Mouse (Mus musculus) cerebellum, adult 2 months (tissue): ENCODE data around the gene Tgfb3. TPM values are rescaled to one million over a fixed set of nuclear protein-coding genes. Genes with fewer than 3 reads are reported as not detected.

Source experiments
- DNase-seq, 2 experiments: peaks; one replicate each; pipeline ENCODE4 v3.0.0; 2021
- H3K27ac ChIP-seq: fragments of 200-500 bp; 2 replicates; pipeline ENCODE4 v1.5.1; 2012; ENCODE audit warnings: low read length, control low read depth, inconsistent platforms; ENCODE audit not compliant: insufficient read depth
- H3K27me3 ChIP-seq: fragments of 200-500 bp; 2 replicates; pipeline ENCODE4 v1.6.1; 2012; ENCODE audit warnings: inconsistent platforms, mild to moderate bottlenecking, low read length, moderate library complexity; ENCODE audit not compliant: control insufficient read depth, insufficient read depth
- H3K4me1 ChIP-seq: fragments of 200-500 bp; 2 replicates; pipeline ENCODE4 v1.6.1; 2011; ENCODE audit warnings: low read length; ENCODE audit not compliant: control insufficient read depth, insufficient read depth
- H3K4me3 ChIP-seq: fragments of 200-500 bp; replicated peaks from 2 replicates; pipeline ENCODE3; 2011; ENCODE audit warnings: mild to moderate bottlenecking, low read depth, low read length, control low read depth; ENCODE audit not compliant: insufficient read depth
- CTCF ChIP-seq: fragments of 200-500 bp; IDR thresholded peaks from 2 replicates; pipeline ENCODE4 v1.5.1; 2011; ENCODE audit warnings: low read depth, mild to moderate bottlenecking, control low read depth, low read length, moderate library complexity, borderline replicate concordance; ENCODE audit not compliant: insufficient read depth
- POLR2A ChIP-seq: fragments of 200-500 bp; IDR thresholded peaks from 2 replicates; pipeline ENCODE4 v1.6.1; 2011; ENCODE audit warnings: low read length, control low read depth, borderline replicate concordance; ENCODE audit not compliant: insufficient read depth
- WGBS: fragments of 180-500 bp; shearing (Covaris S2); methylation state at CpG from one replicate; pipeline ENCODE4 v1.1.7; 2018; 5-methylcytosine and 5-hydroxymethylcytosine counted together
- polyA plus RNA-seq: library from polyadenylated mRNA; depleted of rRNA; stranded (reverse); fragments of >200 nt; gene quantifications from 2 replicates; pipeline ENCODE4 v1.2.3, GENCODE M21; 2012

Tgfb3 gene
- polyA plus RNA-seq, 1 experiment = 15.7 TPM

DNA sequence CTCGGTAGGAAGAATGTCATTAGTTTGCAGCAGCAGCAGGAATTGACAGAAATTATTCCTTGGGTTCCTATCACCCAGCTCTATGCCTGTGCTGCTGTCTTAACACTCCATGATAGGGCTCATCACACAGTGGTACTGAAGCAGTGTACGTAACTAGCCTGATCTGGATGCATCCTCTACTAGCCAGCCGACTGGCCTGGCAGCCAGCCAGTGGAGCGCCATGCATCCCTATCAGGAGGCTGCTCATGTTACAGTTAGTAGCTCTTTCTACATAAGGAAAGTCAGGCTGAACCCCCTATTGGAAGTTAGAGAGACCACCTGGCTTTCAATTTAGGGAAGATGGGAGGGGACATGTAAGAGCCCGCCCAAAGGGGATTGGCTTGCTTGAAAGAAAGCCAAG lies 51.8 kb downstream of the Tgfb3 start:
- Histone ChIP-seq H3K27ac (no peak overlapping the region), H3K4me1 (peaks cover 18% of the 10 kb centered on the region), H3K27me3 (no peaks in the 10 kb centered on the region), H3K4me3 (no peak overlapping the region)
- no peak for TF ChIP-seq CTCF
- TF ChIP-seq POLR2A = no peak
- 60% methylated on average over 5 of the region's 5 CpGs for WGBS
- DNase-seq = peak; percentile 39 to 56

DNA sequence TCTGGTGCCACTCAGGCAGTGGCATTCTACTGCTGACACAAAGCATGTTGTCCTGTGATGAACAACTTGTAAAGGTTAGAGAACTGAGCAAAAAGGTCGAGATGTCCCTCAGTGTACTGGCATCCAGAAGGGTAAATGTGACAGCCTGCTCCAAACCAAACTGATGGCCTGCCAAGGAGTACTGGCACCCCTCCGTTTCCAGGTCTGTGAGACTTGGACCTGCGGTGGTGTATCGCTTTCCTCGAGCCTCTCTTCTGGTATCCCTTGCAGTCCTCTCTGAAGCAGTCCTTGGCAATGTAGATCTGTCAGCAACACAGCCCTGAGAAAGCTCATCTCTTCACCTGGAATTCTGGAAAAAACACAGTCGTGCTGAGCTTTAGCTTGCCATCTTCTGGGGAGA lies 53.4 kb downstream of the Tgfb3 start:
- DNase-seq = peak; percentile 82 to 88
- peaks cover 18% of the 10 kb centered on the region for H3K4me1 ChIP-seq
- WGBS = 9% methylated on average over 6 of the region's 6 CpGs

GRCm38 (mm10) chr12:86024426-86024825 lies 54.4 kb downstream of the Tgfb3 start:
- Histone ChIP-seq H3K27me3 (no peaks in the 10 kb centered on the region), H3K4me1 (peaks cover 18% of the 10 kb centered on the region), H3K27ac (no peak overlapping the region), H3K4me3 (no peak overlapping the region)
- 76% methylated on average over 4 of the region's 4 CpGs for WGBS
- TF ChIP-seq CTCF (peak; percentile 54; the same call in 1 of the 2 replicates), POLR2A (no peak)
- DNase-seq = peak in 1 of 2 experiments; percentile 42

More for the DNA sequence above, 53.4 kb downstream of the Tgfb3 start:
- no peaks in the 10 kb centered on the region for H3K27me3 ChIP-seq
- TF ChIP-seq CTCF (no peak), POLR2A (no peak)
- peak overlapping the region; percentile 63; the same call in 1 of the 2 replicates for H3K27ac ChIP-seq
- H3K4me3 ChIP-seq = no peak overlapping the region

- WGBS = 95% methylated on average over 4 of the region's 4 CpGs
- H3K4me3 ChIP-seq = no peak overlapping the region
- H3K27me3 ChIP-seq = no peaks in the 10 kb centered on the region
- no peak for TF ChIP-seq POLR2A
- no peak for TF ChIP-seq CTCF
- H3K4me1 ChIP-seq = peaks cover 18% of the 10 kb centered on the region
- no peak for DNase-seq
- no peak overlapping the region for H3K27ac ChIP-seq
Measured at GRCm38 (mm10) chr12:86023081-86023871, 55.6 kb downstream of the Tgfb3 start.

DNA sequence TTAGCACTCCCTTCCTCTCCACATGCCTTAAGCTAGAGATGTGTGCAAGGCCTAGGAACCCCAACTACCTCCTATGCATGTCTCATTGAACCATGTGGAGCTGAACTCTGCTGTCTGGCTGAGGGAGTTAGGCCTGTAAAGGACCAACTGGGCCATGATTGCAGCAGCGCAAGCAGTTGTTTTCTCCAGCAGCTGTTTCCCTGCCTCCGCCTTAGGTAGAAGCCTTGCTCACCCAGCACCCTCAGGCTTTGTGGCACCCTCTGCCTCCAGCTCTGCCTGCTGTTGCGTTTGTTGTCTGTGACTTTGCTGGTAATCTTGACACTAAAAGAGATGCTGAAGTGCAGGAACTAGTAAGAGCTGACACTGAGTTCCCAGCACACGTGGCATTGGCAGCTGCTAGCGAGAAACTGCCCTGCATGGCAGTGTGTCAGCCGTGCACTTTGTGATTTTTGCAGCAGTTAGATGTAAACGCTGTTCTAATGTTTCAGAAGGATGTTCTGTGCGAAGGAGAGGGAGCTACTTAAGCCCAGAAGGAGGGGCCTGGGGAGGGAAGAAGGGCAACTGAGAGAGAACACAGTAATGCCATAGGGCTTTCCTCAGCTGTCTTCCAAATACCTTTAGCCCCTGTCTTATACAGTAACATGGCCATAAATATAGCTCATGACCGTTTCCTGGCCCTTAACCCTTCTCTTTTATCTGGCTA lies 56.4 kb downstream of the Tgfb3 start:
- Histone ChIP-seq H3K4me1 (peaks cover 18% of the 10 kb centered on the region), H3K27me3 (no peaks in the 10 kb centered on the region), H3K27ac (no peak overlapping the region), H3K4me3 (no peak overlapping the region)
- WGBS = 85% methylated on average over 9 of the region's 9 CpGs
- no peak for TF ChIP-seq CTCF
- TF ChIP-seq POLR2A = no peak
- DNase-seq = no peak

DNA sequence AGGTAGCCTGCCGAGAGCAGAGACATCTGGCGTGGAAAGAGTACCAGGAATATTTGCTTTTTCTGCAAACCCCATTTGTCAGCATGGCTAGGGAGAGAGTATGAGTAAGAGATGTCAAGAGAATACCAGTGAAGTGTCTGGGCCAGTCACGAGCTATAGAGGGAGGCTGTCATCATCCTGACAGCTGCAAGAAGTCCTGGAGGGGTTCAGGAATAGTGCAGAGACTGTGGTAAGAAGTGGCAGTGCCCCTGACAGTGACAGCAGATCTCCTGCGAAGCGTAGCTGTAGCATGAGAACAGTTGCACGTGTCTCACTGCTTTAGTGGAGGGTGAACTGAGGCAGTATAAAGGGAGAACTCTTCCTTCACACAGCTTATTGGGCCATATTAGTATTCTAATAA lies 57.3 kb downstream of the Tgfb3 start:
- TF ChIP-seq CTCF (no peak), POLR2A (no peak)
- 87% methylated on average over 6 of the region's 6 CpGs for WGBS
- no peak for DNase-seq
- H3K4me1 ChIP-seq = peaks cover 12% of the 10 kb centered on the region
- H3K27me3 ChIP-seq = no peaks in the 10 kb centered on the region
- H3K4me3 ChIP-seq = no peak overlapping the region
- no peak overlapping the region for H3K27ac ChIP-seq

GRCm38 (mm10) chr12:86017360-86017759 lies 61.5 kb downstream of the Tgfb3 start:
- no peak overlapping the region for H3K27ac ChIP-seq
- H3K27me3 ChIP-seq = no peaks in the 10 kb centered on the region
- no peak for DNase-seq
- TF ChIP-seq POLR2A = no peak
- no peak for TF ChIP-seq CTCF
- 81% methylated on average over 5 of the region's 5 CpGs for WGBS
- no peak overlapping the region for H3K4me3 ChIP-seq
- no peaks in the 10 kb centered on the region; the same call in 1 of the 2 replicates for H3K4me1 ChIP-seq

DNA sequence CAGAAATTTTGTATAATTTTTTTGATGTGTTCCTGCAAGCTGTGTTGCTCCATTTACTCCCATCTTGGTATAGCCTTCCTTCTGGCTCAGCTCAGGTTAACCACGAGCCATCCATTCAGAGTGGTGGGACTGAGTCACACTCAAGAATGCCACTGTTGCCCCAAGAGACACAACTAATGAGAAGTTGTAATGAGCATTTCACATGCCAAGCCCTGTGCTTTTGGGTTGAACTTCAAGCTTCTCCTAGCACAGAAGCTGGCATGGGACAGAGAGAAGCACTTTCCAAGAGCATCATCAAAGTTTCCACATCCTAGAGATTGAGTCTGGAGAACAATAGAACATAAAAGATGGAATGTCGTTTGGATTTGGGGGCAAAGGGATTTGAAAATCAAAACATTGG lies 63.7 kb downstream of the Tgfb3 start:
- H3K4me1 ChIP-seq = no peaks in the 10 kb centered on the region; the same call in 1 of the 2 replicates
- TF ChIP-seq CTCF = no peak
- TF ChIP-seq POLR2A = no peak
- no peak overlapping the region for H3K27ac ChIP-seq
- H3K4me3 ChIP-seq = no peak overlapping the region
- no peaks in the 10 kb centered on the region for H3K27me3 ChIP-seq
- 71% methylated on average over 2 of the region's 2 CpGs for WGBS
- DNase-seq = no peak

- DNase-seq = no peak
- no peak overlapping the region for H3K4me3 ChIP-seq
- H3K27me3 ChIP-seq = no peaks in the 10 kb centered on the region
- TF ChIP-seq CTCF (no peak), POLR2A (no peak)
- WGBS = 79% methylated on average over 3 of the region's 3 CpGs
- H3K27ac ChIP-seq = no peak overlapping the region
- no peaks in the 10 kb centered on the region; the same call in 1 of the 2 replicates for H3K4me1 ChIP-seq
Measured at GRCm38 (mm10) chr12:86014621-86015020, 64.2 kb downstream of the Tgfb3 start.
